9 mouse cellular contexts compared by ENCODE assay signal in genomic region chr19:6663391-6663790, GRCm38 (mm10).
A peak's percentile ranks its signal among the peaks of the same experiment; 100 is the strongest.
DNase-seq lines count a peak whose midpoint lies in the region; ATAC-seq and TF ChIP-seq lines count a peak whose summit lies in the region.
"Had no signal": no experiment of that assay in that cellular context is flagged by ENCODE, and none has a peak within 500 bp of the region (broad histone marks: within the 10 kb centered on the region; RNA-seq: fewer than 3 reads in every experiment).

No protein-coding gene starts in this region.

- no peak for ATAC-seq in G1E (ENCODE audit: extremely low read depth, insufficient number of reproducible peaks, low FRiP score, poor library complexity, severe bottlenecking)
- ATAC-seq in cerebellum, adult (ENCODE audit: insufficient number of reproducible peaks, low FRiP score, low TSS enrichment): peak; percentile 72; the same call in 1 of the 2 replicates
- ATAC-seq in forebrain, embryonic 13.5 days: peak; percentile 87

- H3K4me2 ChIP-seq in forebrain, embryonic 13.5 days: 0 out of 2 replicates have a peak overlapping the region, but pooled peaks have one; percentile 10
- H3K4me2 ChIP-seq: liver, embryonic 15.5 days had no signal

- H3K9me3 ChIP-seq in G1E (replicated peaks): no peaks in the 10 kb centered on the region
- no peaks in the 10 kb centered on the region for H3K9me3 ChIP-seq in forebrain, embryonic 13.5 days (replicated peaks)
- H3K9me3 ChIP-seq: liver, embryonic 15.5 days had no signal

- no peak overlapping the region for H3K4me3 ChIP-seq in G1E (ENCODE audit: low read depth, low read length)
- no peak overlapping the region for H3K4me3 ChIP-seq in forebrain, embryonic 13.5 days
- H3K4me3 ChIP-seq: liver, embryonic 15.5 days had no signal

- H3K27me3 ChIP-seq in G1E (ENCODE audit: insufficient read depth, low read length): peaks cover 13% of the 10 kb centered on the region; the same call in 1 of the 2 replicates
- H3K27me3 ChIP-seq in forebrain, embryonic 13.5 days: no peaks in the 10 kb centered on the region
- H3K27me3 ChIP-seq: liver, embryonic 15.5 days had no signal

- peak; percentile 59 for DNase-seq in G1E (ENCODE audit: low spot score)
- DNase-seq in heart, postnatal 4 days: peak; percentile 92
- peak; percentile 60 to 91 for DNase-seq in layer of hippocampus, adult 8-10 months (ENCODE audit: low spot score in 2 of 2)
- peak; percentile 67 for DNase-seq in lung, postnatal 25 days (ENCODE audit: low spot score)
- DNase-seq in retina, embryonic 14.5 days (ENCODE audit: low spot score): peak; percentile 91
- peak; percentile 91 for DNase-seq in thymus, postnatal 4 days

- TF ChIP-seq CTCF in G1E (IDR thresholded peaks at IDR 0.05; ENCODE audit: low read depth, low read length): peak; percentile 47; the same call in 1 of the 2 replicates

- H3K27ac ChIP-seq in forebrain, embryonic 13.5 days: no peak overlapping the region
- H3K27ac ChIP-seq: liver, embryonic 15.5 days had no signal

- WGBS in forebrain, embryonic 13.5 days: 2% methylated on average over 10 of the region's 10 CpGs

- no peaks in the 10 kb centered on the region for H3K36me3 ChIP-seq in G1E (replicated peaks)
- H3K36me3 ChIP-seq in forebrain, embryonic 13.5 days (ENCODE audit: poor library complexity, severe bottlenecking): no peaks in the 10 kb centered on the region
- H3K36me3 ChIP-seq: liver, embryonic 15.5 days had no signal

- peaks cover 23% of the 10 kb centered on the region for H3K4me1 ChIP-seq in G1E (ENCODE audit: insufficient read depth, low read depth, low read length)
- H3K4me1 ChIP-seq in forebrain, embryonic 13.5 days: peaks cover 5% of the 10 kb centered on the region; the same call in 1 of the 2 replicates

- H3K9ac ChIP-seq in forebrain, embryonic 13.5 days: no peak overlapping the region
- H3K9ac ChIP-seq: liver, embryonic 15.5 days had no signal
